Mouse (Mus musculus) frontal cortex, postnatal 14 days (tissue): ENCODE results near the gene Hs3st5.
A peak's percentile ranks its signal among the peaks of the same experiment; 100 is the strongest.
"Not testable (repeated sequence)": the region's sequence is repeated elsewhere in the genome, so short reads cannot be mapped to it uniquely, and the experiment has no call there.

Source experiments
- DNase-seq, 2 experiments: peaks; one replicate each; pipeline ENCODE4 v3.0.0; 2022; ENCODE audit warnings: low spot score in 2 of 2

The Hs3st5 gene

GRCm38 (mm10) chr10:36506727-36507555 lies at the start of gene Hs3st5:
Gene Hs3st5 (plus strand): TSS chr10:36506814.
- peak; percentile 53 to 64 for DNase-seq

- no peak for DNase-seq
These were observed 38.0 kb upstream of the Hs3st5 start for GRCm38 (mm10) chr10:36468664-36469063.

GRCm38 (mm10) chr10:36471135-36471534 lies 35.5 kb upstream of the Hs3st5 start:
- no peak for DNase-seq

- DNase-seq, result no peak
These were observed 31.8 kb upstream of the Hs3st5 start for GRCm38 (mm10) chr10:36474834-36475233.

GRCm38 (mm10) chr10:36477543-36477942 lies 29.1 kb upstream of the Hs3st5 start:
- no peak for DNase-seq

GRCm38 (mm10) chr10:36483362-36483761 lies 23.3 kb upstream of the Hs3st5 start:
- DNase-seq, result no peak

GRCm38 (mm10) chr10:36484011-36484410 lies 22.6 kb upstream of the Hs3st5 start:
- DNase-seq, result no peak

- no peak for DNase-seq
These were observed 21.8 kb upstream of the Hs3st5 start for GRCm38 (mm10) chr10:36484728-36485300.

GRCm38 (mm10) chr10:36493566-36493965 lies 13.0 kb upstream of the Hs3st5 start:
- no peak for DNase-seq

GRCm38 (mm10) chr10:36499713-36500112 lies 6.9 kb upstream of the Hs3st5 start:
- no peak for DNase-seq

- DNase-seq, result peak; percentile 19 to 28
These were observed 434 bp upstream of the Hs3st5 start for GRCm38 (mm10) chr10:36506033-36506726.

- no peak for DNase-seq
These were observed 899 bp downstream of the Hs3st5 start for GRCm38 (mm10) chr10:36507556-36507870.

- DNase-seq, result no peak
These were observed 1.5 kb downstream of the Hs3st5 start for GRCm38 (mm10) chr10:36507991-36508546.

GRCm38 (mm10) chr10:36509477-36509876 lies 2.9 kb downstream of the Hs3st5 start:
- DNase-seq, result no peak

- no peak for DNase-seq
These were observed 17.3 kb downstream of the Hs3st5 start for GRCm38 (mm10) chr10:36523881-36524280.

GRCm38 (mm10) chr10:36533633-36534335 lies 27.2 kb downstream of the Hs3st5 start:
- no peak for DNase-seq

GRCm38 (mm10) chr10:36546622-36547021 lies 40.0 kb downstream of the Hs3st5 start:
- no peak for DNase-seq

- not testable (repeated sequence) for DNase-seq
These were observed 41.1 kb downstream of the Hs3st5 start for GRCm38 (mm10) chr10:36547713-36548112.

- no peak for DNase-seq
These were observed 47.4 kb downstream of the Hs3st5 start for GRCm38 (mm10) chr10:36554057-36554456.

GRCm38 (mm10) chr10:36554941-36555888 lies 48.6 kb downstream of the Hs3st5 start:
- DNase-seq, result no peak

GRCm38 (mm10) chr10:36556128-36556527 lies 49.5 kb downstream of the Hs3st5 start:
- no peak for DNase-seq
